20 mouse cellular contexts compared by ENCODE assay signal in genomic region chr8:91680125-91680524, GRCm38 (mm10).
"Had no signal": no experiment of that assay in that cellular context is flagged by ENCODE, and none has a peak within 500 bp of the region (broad histone marks: within the 10 kb centered on the region; RNA-seq: fewer than 3 reads in every experiment).

No protein-coding gene starts in this region.

- H3K36me3 ChIP-seq: lung, embryonic 15.5 days; midbrain, embryonic 13.5 days; midbrain, embryonic 15.5 days; neural tube, embryonic 13.5 days; neural tube, embryonic 15.5 days had no signal

- H3K9ac ChIP-seq: lung, embryonic 15.5 days; midbrain, embryonic 13.5 days; midbrain, embryonic 15.5 days; neural tube, embryonic 13.5 days; neural tube, embryonic 15.5 days had no signal

- H3K4me3 ChIP-seq: lung, embryonic 15.5 days; megakaryocyte, embryonic 14.5 days; midbrain, embryonic 13.5 days; midbrain, embryonic 15.5 days; neural tube, embryonic 13.5 days; neural tube, embryonic 15.5 days had no signal

- H3K27ac ChIP-seq: lung, embryonic 15.5 days; macrophage; midbrain, embryonic 13.5 days; midbrain, embryonic 15.5 days; neural tube, embryonic 13.5 days; neural tube, embryonic 15.5 days had no signal

- H3K9me3 ChIP-seq: lung, embryonic 15.5 days; midbrain, embryonic 13.5 days; midbrain, embryonic 15.5 days; neural tube, embryonic 13.5 days; neural tube, embryonic 15.5 days had no signal

- H3K4me2 ChIP-seq: lung, embryonic 15.5 days; midbrain, embryonic 11.5 days; midbrain, embryonic 13.5 days; midbrain, embryonic 15.5 days; neural tube, embryonic 15.5 days had no signal

- DNase-seq: lung, adult 2 months; lung, postnatal 14 days; lung, postnatal 36 days; retina, postnatal 1 day; right cerebral cortex, adult 18-20 months; right cerebral cortex, postnatal 25 days; right cerebral cortex, postnatal 4 days; spleen, adult 18-20 months; thymus, adult 18-20 months; thymus, postnatal 14 days; thymus, postnatal 36 days had no signal

- H3K4me1 ChIP-seq: megakaryocyte, embryonic 14.5 days had no signal

- ATAC-seq: lung, postnatal 0 days; midbrain, embryonic 13.5 days; midbrain, embryonic 15.5 days had no signal
